Mouse (Mus musculus) gonadal fat pad, adult 2 months (tissue): ENCODE measurements around the gene Snrpa1. TPM values are rescaled to one million over a fixed set of nuclear protein-coding genes. Genes with fewer than 3 reads are reported as not detected.
"Not testable (repeated sequence)": the region's sequence is repeated elsewhere in the genome, so short reads cannot be mapped to it uniquely, and the experiment has no call there.

Experiments used
- DNase-seq: peaks from one replicate; pipeline ENCODE4 v3.0.0-alpha.2; 2012; ENCODE audit warnings: low read depth
- polyA plus RNA-seq: library from polyadenylated mRNA; depleted of rRNA; stranded (reverse); fragments of >200 nt; gene quantifications from 2 replicates; pipeline ENCODE4 v1.2.3, GENCODE M21; 2012; rRNA removed

Gene Snrpa1
- 10.0 and 10.2 TPM in 2 replicates for polyA plus RNA-seq

DNA sequence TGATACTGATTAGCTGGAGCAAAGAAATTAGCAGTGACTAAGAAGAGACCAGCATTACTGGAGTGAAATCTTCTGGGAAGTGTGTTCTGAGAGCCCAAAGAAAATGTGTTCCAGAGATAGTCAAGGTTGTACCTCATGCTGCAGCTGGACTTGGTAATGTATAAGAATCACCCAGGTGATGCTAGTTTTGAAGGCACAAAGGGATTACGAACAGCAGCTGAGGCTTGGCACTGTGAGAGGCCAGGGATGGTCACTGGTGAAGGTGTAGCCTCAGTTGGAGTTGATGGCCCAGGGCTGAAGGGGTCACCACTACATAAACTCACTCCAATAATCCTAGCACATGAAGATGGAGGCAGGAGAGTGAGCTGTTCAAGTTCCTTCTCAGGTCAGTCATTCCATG lies at the start of gene Snrpa1:
Gene Snrpa1 (plus strand): TSS at position 301 of the 400 bp plus-strand sequence.
- no peak for DNase-seq

DNA sequence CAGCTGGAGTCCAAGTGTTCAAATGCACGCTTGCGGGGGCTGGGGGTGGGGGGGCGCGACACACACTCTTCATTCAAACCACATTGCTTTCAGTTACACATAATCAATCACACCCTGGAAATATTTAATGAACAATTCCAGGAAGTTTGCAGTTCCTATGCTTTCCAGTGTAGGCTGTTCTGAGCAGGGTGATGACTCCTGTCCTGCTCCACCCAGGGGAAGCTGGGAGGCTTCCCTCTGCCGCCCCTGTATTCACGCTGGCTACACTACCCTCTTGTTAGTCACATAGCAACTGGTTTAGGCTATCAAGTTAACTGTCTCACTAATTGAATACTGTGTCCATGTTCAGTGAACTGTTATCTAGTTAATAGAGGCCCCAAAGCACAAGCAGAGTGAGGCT lies 48.3 kb upstream of the Snrpa1 start:
- no peak for DNase-seq

DNA sequence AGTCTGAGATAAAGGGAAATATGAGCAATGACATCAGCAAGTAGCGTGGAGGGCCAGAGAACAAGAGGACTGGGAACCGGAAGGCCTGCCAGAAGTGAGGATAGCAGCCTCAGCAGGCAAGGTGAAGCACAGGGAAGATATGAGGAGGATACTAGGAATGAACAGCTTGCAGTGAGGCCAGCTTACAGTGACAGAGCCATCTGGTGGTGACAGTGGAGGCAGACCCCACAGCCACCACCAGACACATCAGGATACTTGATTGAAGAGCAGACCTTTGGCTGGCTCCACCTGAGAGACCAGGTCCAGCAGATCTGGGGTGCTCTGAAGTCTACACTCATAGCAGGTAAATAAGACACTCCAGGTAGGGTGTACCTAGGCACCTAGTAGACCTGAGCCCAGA lies 31.1 kb upstream of the Snrpa1 start:
- DNase-seq, result no peak

DNA sequence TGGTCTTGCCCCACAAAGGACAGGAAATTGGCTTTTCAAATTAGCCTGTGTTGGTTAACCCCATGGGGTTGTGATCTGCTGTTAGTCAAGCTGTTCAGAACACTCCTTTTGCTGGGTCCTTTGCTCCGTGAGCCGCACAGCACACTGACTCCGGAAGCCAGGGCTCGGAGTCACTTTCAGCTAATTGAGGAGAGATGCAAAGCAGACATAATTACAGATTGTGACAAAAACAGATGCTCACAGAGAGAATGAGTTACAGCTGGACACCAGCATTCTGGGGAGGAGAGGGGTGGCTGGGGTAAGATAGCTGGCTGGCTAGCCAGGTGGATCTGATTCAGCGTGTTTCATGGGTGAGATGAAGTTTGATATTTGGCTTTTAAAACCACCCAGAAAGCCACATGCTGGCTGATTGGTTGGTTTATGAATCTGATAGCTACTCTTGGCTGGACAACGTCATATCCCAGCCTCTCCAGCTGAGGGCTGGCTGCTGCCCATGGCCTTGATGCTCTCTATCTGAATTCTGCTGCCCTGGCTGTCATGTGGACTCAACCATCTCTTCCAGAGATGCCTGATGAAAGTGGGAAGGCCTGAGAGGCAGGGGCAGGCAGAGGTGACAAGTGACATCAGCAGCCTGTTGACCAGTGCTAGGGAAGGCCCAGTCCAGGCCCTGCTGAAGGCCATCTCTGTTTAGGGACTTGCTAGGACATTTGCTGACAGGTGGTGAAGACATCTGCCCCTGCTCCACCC lies 29.9 kb upstream of the Snrpa1 start:
- DNase-seq, result no peak

DNA sequence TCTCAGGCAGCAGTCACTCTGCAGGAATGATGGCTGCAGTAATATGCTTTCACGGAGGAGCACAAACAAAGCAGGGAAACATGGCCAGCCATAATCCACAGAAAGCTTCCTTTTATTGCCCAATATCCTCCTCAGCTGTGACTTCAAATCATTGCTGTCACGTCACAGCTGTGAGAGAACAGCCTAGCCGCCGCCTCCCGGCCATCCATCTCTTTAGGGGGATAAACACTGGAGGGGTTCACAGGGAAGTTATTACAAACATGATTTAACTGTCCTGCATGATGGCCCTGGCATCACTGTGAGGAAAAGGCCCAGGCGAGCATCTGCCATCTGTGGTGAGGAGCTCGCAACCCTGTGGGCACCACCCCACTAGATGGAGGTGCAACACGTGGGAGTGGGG lies 22.0 kb upstream of the Snrpa1 start:
- DNase-seq, result no peak

DNA sequence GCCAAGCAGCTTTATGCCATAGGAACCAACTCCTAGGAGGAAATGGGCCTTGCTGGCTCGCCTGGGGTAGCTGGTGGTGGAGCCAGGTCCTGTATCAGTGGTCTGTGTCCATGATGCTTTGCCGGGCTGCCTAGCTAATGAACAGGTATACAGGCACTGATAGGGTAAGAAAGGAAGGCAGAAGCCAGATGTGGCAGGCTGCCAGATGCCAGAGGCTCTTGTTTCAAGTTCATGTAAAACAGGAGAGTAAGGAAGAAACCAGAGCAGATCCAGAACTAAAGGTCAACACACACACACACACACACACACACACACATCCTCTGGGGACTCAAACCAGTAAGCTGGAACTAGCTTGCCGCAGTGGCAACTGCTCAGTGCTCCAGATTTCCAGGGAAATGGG lies 20.5 kb upstream of the Snrpa1 start:
- no peak for DNase-seq

DNA sequence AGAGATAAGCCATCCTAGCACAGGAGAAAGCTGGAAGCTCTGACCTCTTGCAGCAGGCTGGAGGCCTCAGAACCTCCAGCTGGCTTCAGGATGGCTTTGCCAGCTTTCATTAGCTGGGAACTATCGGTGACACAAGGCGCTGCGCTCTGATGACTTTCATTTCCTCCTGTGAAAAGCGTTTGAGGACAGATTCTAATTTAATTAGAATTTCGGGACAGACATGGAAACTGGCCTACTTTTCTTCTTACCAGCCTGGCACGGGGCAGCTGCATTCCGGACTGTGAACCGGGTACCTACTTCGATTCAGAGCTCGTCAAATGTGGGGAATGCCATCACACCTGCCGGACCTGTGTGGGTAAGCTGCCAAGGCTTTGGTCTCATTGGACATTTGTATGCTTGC lies 20.1 kb upstream of the Snrpa1 start:
- DNase-seq, result no peak

DNA sequence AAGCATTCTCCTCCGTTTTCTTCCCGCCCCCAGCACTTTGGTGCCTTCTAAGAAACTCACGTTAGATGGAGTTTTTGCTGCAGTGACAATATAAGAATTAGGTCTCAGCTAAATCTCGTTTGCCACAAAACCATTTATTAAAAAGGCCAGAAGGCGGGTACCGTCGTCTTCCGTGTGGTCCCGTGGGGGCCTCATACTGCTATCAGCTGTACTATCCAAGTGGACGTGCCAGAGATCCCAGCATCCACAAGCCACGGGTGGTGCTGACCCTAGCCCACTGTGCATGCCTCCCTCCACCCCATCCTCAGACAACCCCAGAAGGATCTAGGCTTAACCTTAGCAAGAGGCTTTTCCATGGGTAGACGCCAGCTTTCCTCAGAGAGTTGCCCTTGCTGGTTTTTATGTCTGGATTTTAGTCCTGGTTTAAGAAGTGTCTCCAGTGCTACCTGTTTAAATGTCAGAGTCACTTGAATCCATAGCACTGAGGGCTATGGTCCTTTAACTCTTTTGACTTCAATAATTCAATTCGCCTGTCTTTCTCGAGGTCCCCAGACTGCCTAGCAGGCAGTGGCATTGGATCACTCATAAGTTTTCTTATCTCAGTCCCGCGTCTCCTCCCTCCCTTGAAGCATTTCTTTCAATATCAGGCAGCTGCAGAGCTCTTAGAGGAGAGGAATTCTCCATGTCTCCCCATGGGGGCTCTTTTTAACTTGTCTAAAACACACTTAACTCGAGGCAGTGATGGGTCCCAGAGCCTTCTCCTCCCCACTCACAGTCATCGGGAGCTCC lies 18.6 kb upstream of the Snrpa1 start:
- DNase-seq, result no peak

DNA sequence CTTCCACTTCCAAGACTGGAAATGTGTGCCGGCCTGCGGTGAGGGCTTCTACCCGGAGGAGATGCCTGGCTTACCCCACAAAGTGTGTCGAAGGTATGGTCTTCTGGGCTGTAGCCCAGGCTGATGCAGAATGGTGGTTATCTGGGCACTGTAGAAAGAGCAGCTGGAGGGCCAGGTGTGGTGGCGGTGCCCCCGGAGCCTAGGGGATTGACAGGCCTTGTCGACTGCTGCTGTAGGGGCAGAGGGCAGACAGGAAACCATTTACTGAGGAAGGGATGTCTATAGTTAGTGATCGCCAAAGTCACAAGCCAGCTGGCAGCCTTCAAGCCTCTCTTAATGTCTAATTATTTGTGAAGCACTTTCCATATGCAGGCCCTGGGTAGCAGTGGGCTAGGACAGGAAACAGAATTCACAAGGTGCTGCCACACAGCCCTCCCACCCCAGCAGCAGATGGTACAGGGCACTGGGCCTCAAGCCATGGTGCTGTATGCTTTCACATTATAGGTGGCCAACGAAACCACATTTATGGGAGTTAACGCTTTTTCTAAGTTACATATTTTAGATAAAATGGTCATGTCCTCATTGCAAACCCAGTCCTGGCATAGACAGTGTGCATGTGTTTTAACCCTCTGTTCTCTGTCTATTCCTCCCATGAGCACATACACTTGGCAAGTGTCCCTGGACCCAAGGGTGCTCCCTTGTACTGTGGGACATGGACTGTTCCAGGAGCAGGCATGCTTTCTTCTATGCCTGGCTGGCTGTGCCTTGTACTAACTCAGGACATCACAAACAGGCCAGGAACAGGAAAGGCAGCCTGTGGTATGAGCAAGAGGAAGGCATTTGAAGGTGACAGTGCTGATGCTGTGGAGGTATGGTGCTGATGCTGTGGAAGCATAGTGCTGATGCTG lies 15.0 kb upstream of the Snrpa1 start, which contains the start of gene Gm45213:
Gene Gm45213 (plus strand): TSS at position 51 of the 908 bp plus-strand sequence.
- DNase-seq, result no peak

DNA sequence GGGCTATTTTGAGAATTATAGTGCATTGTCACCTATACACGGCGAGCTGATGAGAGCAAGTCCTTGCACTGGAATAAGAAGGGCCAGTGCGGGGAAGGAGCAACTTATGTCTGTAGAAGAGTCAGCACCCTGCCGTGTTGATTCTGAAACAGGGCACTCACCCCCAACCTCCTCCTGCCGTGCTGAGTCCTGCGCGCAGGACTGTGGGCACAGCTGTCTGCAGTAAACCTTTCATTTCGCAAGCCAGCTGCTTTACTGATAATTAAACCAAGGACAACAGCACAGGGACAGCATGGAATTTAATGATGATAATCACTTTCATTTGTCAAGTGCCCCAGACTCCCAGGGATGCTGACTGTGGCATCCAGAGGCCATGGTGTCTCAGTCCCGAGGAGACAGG lies 14.2 kb upstream of the Snrpa1 start:
- no peak for DNase-seq

DNA sequence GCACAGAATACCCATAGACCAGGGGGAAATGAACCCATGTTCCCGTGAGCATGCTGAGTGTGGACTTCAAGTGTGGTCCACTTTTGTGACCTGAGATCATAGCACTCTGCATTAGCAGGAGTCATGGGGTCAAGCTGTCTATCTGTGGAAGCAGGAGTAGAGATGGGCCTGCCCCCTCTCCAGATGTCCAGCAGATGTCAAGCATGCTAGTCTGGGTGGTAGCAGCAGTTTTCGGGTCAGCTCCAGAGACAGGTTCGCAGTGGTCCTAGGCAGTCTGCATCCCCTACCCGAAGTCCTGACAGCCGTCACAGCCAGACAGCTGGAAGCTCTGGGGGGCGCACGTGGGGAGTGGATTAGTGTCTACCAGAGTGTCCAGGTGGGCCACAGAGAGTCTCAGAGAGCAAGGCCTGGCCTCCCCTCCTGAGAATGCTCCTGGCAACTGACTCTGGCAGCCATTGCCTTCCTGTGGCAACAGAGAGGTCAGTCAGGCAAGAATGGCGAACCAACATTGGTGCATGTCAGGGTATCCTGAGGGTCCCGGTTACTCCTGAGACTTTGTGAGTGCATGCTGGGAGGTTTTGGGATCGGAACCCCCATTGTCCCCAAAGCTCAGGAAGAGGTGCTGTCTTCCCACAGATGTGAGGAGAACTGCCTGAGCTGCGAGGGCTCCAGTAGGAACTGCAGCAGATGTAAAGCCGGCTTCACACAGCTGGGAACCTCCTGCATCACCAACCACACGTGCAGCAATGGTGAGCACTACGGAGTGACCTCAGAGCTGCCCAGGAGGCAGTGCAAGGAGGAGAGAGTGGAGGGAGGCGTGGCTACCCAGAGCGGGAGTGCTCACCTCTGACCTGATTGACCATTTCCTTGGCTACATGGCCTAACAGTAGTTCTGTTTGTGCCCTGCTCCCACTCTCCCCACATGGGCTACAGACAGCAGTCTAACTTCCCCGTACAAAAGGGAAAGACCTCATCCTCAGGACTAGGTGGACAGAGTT lies 11.6 kb upstream of the Snrpa1 start:
- no peak for DNase-seq

DNA sequence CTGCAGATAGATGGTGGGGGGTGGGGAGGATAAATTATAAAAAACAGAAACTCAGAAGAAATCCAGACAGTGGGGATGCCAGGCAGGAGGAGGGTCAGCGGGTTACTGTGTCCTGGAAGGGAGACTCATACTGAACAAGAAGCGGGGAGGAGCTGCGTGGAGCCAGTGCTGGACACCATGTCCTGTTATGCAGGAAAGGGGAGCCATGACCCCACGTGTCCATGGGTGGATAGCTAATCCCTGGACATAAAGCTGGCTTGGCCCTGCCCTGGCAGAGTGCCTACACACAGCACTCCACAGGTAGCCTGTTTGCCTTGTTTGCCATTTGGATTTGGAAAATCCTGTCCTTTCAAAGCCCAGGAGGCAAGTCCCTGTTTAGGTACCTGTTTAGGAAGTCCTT lies 10.8 kb upstream of the Snrpa1 start:
- no peak for DNase-seq

DNA sequence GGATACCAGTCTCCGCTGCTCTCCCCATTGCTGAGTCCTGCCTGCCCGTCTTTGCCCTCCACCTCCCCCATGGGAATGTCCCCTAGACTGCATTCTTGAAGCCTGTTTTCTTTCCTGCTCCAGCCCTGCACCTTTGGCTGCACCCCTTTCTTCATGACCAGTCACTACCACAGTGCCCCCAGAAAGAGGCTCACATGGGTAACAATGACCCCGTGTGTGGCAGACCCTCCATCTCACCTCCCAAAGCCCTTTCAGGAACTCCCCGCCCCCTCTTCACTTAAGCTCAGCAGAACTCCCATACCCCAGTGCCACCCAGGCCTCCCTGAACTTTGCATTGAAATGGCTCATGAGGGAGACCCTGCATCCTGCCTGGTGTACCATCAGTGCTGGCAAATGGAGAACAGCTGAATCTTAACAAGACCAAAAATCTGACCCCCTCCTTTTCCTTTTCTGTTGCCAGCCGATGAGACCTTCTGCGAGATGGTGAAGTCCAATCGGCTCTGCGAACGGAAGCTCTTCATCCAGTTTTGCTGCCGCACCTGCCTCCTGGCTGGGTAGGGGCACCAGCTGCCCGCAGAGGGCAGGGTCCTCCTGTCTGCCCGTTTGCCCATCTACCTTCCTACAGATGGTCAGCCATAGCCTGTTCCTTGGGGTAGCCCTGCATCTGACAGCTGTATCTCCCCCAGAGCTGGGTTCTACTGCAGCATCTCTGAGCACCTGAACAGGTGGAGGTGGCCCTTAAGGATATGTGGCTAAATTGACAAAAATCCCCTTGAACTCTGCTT lies 10.2 kb upstream of the Snrpa1 start:
- no peak for DNase-seq

DNA sequence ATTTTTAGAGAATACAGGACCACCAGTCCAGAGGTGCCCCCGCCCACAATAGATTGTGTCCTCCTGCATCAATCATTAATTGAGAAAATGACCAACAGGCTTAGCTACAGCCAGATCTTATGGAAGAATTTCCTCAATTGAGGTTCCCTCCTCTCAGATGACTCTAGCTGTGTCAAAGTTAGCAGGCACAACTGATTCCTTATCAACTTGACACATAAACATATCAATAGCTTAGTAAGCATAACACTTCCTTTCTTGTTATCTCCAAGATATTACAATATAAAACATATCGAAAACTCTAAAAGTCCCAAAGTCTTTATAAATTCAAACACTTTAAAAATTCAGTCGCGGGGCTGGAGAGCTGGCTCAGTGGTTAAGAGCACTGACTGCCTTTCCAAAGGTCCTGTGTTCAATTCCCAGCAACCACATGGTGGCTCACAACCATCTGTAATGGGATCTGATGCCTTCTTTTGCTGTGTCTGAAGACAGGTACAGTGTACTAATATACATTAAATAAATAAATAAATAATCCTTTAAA lies 4.8 kb upstream of the Snrpa1 start:
- DNase-seq, result no peak

DNA sequence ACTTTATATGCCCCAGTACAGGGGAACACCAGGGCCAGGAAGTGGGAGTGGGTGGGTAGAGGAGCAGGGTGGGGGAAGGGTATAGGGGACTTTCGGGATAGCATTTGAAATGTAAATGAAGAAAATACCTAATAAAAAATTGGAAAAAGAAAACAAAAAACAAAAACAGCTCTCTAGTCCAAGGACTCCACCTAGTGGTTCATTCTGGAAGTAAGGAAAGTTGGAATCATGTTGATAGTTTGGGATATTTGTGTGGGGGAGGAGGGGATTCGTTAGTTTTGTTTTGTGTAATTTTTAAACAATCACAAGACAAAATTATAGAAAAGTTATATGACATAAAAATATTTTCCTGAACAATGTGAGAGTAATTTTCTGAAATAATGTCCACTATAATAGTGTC lies 3.4 kb upstream of the Snrpa1 start:
- not testable (repeated sequence) for DNase-seq

DNA sequence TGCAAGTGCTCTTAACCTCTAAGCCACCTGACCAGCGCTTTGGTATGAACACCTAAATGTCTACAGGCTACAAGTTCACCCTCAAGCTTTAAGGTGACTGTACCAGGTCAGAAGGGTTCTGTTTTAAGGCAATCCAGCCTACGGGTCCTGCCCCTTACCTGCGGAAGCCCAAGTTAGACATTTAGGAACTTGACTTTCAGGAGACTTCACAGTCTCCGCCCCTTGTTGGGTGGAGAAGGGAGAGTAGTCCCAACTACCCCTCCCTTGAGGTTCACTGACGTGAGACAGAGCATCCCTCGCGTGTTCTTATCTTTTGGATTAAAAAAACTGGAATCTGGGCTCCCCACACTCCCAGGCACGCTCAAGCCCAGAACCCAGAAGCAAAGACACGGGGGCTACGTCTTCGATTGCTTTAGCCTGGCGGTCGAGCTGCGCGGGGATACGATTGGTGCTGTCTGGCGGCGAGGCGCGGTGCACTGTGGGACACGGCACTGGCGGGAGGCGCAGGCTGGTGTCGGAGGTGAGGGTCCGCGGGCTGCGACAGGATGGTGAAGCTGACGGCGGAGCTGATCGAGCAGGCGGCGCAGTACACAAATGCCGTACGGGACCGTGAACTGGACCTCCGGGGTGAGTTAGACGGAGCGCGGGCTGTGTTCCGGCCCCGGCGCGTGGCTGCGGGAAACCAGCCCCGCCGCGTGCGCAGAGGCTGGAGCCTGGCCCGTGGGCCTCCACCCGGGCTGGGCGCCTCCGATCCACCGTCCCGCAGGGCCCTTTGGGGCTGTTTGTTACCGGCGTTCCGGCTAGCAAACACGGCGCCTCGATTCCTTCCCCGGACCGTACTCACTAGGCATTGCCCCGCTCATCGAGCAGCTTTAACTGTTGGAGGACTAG lies 1.5 kb downstream of the Snrpa1 start:
- no peak for DNase-seq

DNA sequence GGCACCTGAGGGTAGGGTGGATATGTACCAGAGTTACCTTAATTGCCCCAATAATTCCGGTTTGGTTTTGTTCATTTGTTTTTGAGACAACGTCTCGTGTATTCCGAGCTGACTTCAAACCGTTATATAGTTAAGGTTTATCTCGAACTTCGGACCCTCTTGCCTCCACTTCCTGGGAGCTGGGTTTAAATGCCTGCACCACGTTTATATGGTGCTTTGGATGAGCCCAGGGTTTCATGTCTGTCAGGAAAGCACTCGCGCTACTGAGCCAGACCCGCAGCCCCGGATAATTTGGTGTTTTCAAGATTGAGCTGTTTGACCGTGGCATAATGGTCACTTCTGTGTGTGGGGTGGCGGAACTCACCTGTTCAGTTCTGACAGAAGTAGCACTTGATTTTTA lies 2.3 kb downstream of the Snrpa1 start:
- no peak for DNase-seq

DNA sequence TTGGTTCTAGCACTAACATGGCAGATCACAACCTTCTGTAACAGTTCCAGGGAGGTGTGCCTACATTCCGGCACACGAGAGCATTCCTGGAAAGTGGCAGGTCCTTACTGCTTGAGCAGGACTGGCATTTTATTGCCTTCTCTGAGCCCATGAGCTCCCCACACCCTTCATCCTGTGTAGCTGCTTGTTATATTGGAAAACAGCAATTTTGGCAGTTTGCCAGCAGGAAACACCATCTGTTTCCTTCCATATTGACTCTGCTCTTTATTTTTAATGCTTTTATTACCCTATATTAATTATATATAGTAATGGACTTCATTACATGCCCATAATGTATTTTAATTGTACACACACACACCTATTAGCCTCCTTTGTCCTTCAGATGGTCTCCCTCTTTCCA lies 17.6 kb downstream of the Snrpa1 start:
- no peak for DNase-seq
